Mouse (Mus musculus): ENCODE data around the gene Fam90a1b. TPM values are rescaled to one million over a fixed set of nuclear protein-coding genes. Genes with fewer than 3 reads are reported as not detected.
A peak's percentile ranks its signal among the peaks of the same experiment; 100 is the strongest.
"Not testable (repeated sequence)": the region's sequence is repeated elsewhere in the genome, so short reads cannot be mapped to it uniquely, and the experiment has no call there.

Gene Fam90a1b
- total RNA-seq (2021), result not detected
- long read RNA-seq, experiment 1, result 0 reads
- long read RNA-seq, experiment 2, result 0 reads

- intact Hi-C loops (cut with DNase I), result loop anchor here (5.0 kb wide), 2 partner anchors 129 to 176 kb away; partner anchors contain the start of gene Maged1
- peak; percentile 94 to 96 for DNase-seq
Measured at GRCm38 (mm10) chrX:94366670-94367241, at the start of gene Fam90a1b, which contains the start of gene Apoo. Gene Fam90a1b, minus strand, starts transcription at chrX:94366777. Gene Apoo, plus strand, starts transcription at chrX:94367117.

GRCm38 (mm10) chrX:94408975-94409374 is 42.4 kb upstream of the Fam90a1b start:
- intact Hi-C loops (cut with DNase I), result no loop called here
- DNase-seq, result no peak

GRCm38 (mm10) chrX:94378734-94379133 is 12.2 kb upstream of the Fam90a1b start:
- DNase-seq, result no peak
- intact Hi-C loops (cut with DNase I), result no loop called here

GRCm38 (mm10) chrX:94367248-94367647 is 671 bp upstream of the Fam90a1b start:
- peak; percentile 11 to 20 for DNase-seq
- intact Hi-C loops (cut with DNase I), result loop anchor here (5.0 kb wide), 2 partner anchors 130 to 175 kb away; partner anchors contain the start of gene Maged1

- DNase-seq, result peak; percentile 3
- intact Hi-C loops (cut with DNase I), result loop anchor here (5.0 kb wide), 2 partner anchors 129 to 176 kb away; partner anchors contain the start of gene Maged1
Measured at GRCm38 (mm10) chrX:94366029-94366428, 548 bp downstream of the Fam90a1b start.

GRCm38 (mm10) chrX:94365381-94365925 is 1.1 kb downstream of the Fam90a1b start:
- intact Hi-C loops (cut with DNase I), result loop anchor here (5.0 kb wide), 2 partner anchors 128 to 177 kb away; partner anchors contain the start of gene Maged1
- DNase-seq, result no peak

- DNase-seq; intact Hi-C loops (cut with DNase I): not testable (repeated sequence)
Measured at GRCm38 (mm10) chrX:94343638-94344037, 22.9 kb downstream of the Fam90a1b start.

- DNase-seq, result no peak
- intact Hi-C loops (cut with DNase I), result no loop called here
Measured at GRCm38 (mm10) chrX:94321036-94321902, 45.3 kb downstream of the Fam90a1b start.

Small RNA genes within 50 kb of the gene (microRNA-seq; reads per million reads assigned to microRNA genes)
- gene Gm44477, result 0 reads per million in 2 experiments

Other genes starting within 250 kb of the Fam90a1b start
- 10 to 100 TPM; 24.1 to 26.8 TPM for gene Zfx, start 243.1 kb downstream of the Fam90a1b start, total RNA-seq (2021)
- 100 to 1,000 TPM; 110 to 156 TPM for gene Eif2s3x, start 153.9 kb downstream of the Fam90a1b start, total RNA-seq (2021)
- gene Klhl15, start 132.2 kb downstream of the Fam90a1b start, total RNA-seq (2021), result 1 to 10 TPM; 8.7 to 8.9 TPM
- 100 to 1,000 TPM; 177 to 231 TPM for gene Apoo, start 340 bp upstream of the Fam90a1b start, total RNA-seq (2021)
- gene Maged1, start 175.4 kb upstream of the Fam90a1b start, total RNA-seq (2021), result 100 to 1,000 TPM; 111 to 115 TPM

Data from heart, postnatal 14 days (tissue).